Mouse (Mus musculus): ENCODE measurements around the gene Itpr2. TPM values are rescaled to one million over a fixed set of nuclear protein-coding genes. Genes with fewer than 3 reads are reported as not detected.

Gene Itpr2
- total RNA-seq, 2 experiments from 2014 or later: 38.6 to 45.5 TPM

DNA sequence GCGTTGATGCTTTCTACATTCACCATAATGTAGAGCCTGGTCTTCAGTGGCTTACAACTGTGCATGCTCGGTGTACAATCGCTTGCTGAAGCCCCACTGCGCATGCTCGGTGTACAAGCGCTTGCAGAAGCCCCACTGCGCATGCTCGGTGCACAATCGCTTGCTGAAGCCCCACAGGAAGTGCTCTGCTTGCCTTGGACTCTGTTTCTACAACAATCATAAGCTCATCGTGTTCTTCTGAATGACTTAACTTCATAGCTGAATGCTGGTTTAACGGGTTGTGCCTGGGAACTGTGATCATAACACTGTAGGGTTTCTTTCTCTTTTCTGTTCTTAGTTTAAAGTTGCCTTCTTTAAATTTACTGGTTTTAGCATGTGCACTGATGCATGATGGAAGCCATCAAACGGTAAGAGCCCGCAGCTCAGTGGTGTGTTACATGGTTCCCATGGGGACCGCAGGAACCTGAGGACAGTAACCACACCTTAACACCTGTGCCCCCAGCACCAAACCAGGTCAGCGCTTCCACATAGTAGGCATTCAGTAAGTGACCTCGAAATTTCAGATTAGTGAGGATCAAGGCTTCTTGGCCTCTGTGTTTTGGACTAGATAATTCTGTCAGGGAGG, 90.5 kb downstream of the Itpr2 start:
- no peak for DNase-seq

DNA sequence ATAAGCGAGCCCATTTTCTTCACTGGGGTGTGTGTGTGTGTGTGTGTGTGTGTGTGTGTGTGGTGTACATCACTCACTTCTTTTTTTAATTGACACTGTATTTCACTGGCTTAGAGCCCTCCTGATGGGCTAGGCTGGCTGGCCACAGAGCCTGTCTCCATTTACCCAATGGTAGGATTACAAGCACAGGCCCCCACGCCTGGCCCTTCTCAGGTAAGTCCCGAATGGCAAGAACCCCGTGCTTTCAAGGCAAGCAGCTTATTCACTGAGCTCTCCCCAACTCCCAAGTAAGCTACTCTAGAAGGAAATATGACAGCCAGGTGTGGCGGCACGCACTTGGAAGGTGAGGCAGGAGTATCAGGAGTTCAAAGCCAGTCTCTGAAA, 91.6 kb downstream of the Itpr2 start:
- DNase-seq: no peak

DNA sequence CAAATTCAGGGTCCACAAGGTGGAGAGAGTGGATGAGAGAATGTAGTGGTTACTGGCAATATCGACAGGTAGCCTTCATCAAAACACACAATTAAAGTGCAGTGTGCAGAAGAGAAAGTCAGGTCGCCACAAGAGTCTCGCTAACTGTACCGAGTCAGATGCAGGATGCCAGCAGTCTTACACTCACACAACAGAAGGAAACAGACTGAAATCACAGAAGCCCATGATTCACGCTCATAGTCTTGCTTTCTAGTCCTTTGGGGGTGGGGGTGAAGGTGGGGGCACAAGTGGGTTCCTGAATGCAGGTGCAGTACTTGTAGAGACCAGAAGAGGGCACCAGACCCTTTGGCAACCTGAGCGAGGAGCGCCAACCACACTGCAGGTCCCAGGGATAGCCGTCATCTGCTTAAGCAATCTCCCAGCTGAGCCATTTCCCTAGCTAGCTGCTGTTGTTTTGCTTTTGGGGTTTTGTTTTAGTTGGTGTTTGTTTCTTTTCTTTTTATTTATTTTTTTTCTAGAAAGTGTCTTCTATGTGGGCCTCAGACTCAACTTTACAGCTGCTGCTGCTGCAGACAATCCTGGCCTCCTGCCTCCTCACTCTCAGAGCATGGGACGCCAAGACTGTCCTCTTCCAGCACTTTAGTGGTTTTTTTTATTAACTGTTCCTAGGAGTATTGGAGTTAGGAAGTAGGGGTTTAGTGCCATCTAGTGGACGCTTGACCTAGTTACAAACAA, 92.2 kb downstream of the Itpr2 start:
- peak; percentile 89 for DNase-seq

DNA sequence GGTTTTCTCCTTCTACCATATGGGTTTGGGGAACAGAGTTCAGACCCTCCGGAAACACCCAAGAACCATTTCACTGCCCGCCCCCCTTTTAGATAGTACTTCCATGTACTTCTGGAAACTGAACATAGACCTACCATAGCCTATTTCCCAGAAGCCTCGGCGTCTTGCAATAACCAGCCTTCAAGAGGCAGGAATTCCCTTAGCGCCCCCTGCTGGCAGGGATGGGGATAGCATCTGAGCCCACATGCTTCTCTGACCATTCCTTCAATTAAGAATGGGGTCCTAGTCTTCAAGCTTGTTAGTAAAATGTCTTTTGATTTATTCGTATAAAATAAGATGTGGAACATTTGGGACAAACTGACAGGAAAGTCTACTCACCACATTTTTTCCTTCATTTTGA, 96.6 kb downstream of the Itpr2 start:
- peak; percentile 60 for DNase-seq

DNA sequence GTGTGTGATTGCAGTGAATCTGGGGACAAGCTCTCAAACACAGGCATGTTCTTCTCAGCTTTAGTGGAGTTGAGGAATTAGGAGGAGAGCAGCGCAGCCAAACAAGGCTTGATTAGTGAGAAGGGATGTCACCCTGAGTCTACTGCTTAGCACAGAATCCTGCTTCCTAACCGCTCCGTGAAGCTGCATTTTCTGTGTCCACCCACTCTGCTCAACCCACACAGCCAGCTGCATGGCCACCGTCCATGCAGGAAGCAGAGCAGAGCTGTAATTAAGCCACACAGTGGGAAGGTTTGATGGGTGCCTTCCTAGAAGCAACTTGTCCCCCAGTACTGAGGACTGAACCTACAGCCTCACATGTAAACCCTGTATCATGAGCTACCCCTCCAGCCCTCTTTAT, 97.1 kb downstream of the Itpr2 start:
- DNase-seq: no peak

DNA sequence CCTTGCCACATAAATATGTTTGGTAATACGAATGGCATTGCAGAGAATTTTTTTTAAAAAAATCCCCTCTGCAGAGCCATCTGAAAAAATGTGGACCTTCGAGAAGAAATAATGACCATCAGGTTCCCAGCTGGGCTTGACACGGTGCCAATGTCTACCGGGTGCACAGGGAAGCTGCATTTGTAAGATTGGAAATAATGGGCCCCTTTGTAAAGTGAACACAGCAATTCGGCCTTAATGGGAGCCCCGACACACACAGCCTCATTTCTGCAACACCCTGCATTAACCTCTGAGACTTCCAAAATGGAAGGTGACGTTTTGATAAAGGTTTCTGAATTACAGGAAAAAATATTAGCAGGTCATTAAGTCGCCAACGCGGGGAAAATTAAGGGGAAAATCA, 97.9 kb downstream of the Itpr2 start:
- DNase-seq: no peak

DNA sequence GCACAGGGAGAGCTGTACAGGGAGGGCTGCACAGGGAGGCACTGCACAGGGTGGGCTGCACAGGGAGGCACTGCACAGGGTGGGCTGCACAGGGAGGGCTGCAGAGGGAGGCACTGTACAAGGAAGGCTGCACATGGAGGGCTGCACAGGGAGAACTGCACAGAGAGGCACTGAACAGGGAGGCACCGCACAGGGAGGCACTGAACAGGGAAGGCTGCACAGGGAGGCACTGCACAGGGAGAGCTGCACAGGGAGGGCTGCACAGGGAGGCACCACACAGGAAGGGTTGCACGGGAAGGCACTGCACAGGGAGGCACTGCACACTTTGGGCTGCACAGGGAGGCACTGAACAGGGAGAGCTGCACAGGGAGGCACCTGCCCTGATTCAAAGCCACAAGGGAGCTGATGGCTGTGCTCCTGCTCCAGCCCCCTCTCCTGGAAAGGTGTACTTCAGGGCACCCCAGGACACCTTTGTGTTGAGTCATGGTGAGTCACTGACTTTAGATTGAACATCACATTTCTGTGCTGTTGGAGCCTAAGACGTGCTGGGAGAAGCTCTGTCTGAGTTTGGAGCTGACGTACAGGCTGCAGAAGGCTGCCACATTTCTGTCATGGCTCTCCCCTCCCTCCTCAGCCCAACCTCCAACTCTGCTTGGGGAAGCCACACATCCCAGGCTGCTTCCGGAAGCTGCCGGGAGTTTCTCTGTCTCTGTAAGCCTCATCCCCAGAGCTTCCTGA, 98.9 kb downstream of the Itpr2 start:
- DNase-seq: no peak

DNA sequence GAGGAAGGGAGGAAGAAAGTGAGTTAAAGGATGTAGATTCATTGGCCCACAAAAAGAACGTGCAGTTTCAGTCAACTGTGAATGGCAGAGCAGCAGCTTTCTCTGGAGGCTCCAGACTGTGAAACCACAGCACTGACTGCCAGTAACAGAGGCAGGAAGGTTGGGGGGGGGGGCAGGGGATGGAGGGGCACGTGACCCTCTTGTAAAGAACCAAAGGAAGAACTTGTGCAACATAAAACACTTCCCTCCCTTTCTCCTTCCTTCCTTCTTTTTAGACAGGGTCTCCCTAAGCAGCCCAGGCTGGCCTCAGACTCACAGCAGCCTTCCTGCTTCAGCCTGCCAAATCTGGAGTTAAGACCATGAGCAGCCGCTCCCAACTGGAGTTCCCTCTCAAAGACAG, 104.2 kb downstream of the Itpr2 start:
- DNase-seq: no peak

DNA sequence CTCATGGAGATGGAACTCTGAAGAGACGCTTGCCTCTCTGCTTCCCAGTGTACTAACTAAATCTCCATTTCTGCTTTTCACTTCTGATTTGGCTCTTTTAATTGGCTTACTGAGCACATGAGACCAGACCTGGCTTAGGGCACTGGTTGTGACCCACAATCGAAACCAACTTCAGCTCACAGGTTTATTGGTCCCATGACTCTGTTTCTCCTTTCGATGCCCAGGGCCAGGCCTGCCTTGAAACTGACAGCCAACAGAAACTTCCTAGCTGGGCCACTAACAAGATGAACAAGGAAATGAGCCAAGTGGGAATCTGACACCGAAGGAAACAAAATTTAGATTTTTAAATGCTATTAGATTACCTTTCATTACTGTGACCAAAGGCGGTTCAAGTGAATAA, 105.8 kb downstream of the Itpr2 start:
- DNase-seq: no peak

DNA sequence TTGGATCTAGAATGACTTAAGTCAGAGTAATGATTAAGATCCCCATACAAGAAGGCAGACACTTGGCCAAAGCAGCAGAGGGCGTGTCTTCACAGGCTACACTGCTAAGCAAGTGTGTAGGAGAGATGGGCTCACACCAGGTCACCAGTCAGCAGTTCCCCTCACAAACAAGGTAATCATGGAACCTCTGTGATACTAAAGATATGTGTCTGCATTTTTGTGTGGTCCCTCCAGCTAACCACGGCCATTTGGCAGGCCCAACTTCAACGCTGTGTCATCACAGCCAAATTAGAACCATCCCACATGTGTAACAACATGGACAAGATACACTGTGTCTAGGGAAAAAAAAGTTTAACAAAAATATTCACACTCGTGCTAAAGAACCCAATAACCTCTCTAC, 106.4 kb downstream of the Itpr2 start:
- no peak for DNase-seq

DNA sequence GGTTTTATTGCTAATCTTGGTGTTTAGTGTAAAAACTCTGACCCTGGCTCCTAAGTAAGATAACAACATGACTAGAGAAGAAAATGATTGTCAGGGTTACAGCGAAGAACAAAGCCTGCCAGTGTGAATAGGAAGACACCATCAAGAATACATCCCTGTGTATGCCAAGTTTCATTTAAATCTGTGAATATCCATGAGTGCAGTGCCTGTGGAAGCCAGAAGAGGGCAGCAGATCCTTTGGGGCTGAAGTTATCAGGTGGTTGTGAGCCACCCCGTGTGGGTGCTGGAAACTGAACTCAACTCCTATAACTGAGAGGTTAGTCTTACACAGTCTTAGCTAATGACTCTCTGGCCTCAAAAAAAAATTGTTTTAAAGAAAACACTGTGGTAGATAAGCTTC, 109.8 kb downstream of the Itpr2 start:
- no peak for DNase-seq

DNA sequence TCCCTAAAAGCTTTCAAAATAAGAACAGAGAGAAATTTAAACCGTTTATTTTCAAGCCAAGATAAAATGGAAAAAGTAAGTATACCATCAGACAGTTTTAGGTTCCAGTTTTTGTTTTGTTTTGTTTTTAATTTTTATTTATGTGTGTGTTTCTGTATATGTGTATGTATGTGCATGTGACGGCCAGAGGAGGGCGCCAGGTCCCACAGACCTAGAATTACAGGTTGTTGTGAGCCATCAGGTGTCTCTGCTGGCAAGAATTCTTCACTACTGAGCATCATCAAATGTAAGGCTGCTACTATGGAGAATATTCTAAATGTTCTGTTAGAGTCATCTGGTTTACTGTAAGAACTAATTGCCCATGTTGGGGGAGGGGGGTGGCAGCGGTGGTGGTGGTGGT, 111.9 kb downstream of the Itpr2 start:
- DNase-seq: no peak

DNA sequence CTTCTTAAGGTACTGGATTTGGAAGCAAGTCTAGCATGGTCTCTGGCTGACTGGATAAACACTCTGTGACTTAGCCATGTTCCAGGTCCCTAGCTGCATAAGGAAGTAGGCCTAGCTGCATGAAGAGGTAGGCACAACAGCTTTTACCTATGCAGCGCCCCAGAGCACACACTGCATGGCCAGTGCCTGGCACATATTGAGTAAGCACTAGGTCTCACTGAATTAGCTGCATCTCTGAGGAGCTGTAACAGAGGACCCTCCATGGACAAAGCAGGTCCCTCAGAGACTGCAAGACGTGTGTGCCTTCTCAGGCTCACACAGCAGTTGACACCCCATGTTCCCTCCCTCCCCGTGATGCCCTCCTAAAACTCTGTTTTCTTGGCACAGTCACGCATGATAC, 114.0 kb downstream of the Itpr2 start:
- DNase-seq: no peak

DNA sequence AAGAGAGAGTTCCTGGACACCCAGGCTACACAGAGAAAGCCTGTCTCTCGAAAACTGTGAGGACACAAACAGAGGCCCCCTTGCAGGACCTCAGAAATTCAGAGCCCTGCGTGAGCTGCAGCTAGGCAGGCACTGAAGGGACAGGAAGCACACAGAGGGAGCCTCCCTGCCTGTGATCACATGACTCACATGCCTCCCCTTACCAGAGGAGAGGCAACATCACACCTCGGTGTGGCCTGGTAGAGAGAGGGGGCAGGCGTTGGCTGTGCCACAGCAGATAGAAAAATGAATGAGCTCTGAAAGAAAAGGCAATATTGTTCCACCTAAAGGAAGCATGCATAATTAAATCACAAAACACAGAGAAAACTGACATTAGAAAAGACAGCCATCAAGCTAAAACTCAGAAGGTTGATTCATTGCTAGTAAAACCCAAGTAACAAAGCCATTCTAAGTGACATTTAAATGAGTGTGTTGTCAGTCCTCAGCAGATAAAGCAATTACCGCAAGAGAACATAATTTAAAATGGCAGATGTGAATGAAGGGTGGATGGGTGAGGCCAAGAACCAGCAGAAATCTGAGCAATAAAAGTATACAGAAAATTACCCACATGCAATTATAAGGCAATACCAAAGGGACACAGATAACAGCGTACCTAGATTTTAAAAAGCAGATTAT, 114.8 kb downstream of the Itpr2 start:
- no peak for DNase-seq

DNA sequence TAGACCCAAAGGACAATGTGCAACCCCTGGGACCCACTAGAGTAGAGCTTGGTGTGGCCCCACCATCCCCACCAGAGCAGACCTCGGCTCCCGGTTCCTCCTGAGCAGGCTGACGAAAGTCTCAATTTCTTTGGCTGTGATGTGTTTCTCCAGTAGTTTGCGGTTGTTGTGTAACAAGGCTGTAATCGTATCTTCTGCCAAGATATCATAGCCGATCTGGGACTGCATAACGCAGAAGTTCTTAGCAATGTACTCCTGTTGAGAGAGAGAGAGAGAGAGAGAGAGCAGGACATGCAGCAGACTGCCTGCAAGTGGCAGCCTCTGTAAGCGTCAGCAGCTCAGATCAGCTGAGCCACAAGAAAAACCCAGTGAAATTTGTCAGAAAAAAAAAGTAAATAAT, 122.8 kb downstream of the Itpr2 start:
- no peak for DNase-seq

DNA sequence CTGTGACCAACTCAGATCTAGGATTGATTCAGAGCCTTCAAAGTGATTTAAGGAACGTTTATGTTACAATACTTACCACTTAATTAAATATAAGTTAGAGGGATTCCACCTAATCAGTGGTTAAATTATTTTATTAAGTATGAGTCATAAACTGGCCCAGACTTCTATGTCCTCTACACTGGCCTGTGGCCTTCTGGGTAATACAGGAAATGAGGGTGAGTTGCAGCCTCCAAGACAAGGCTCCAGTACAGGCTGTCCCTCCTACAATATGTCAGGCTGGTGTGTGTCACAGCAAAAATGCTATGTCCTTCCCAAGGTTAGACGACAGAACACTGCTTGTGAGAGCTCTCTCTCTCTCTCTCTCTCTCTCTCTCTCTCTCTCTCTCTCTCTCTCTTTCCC, 130.5 kb downstream of the Itpr2 start:
- no peak for DNase-seq

DNA sequence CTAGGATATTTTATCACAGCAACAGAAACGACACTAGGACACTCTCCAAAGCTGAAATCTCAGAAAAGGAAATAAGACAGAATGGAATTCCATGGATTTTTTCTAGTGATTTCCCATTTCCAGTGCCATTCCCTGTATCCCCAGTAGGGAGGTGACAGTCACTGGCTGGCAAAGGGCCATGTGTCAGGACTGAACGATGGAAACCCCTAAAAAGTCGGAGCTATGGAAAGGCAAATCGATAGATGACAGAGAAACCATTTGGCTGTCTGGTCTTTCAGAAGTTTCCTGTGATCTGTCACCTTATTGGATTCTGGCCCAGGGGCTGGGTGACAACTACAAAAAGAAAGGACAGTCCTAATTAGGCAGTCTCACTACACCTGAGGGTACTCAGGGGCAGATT, 135.8 kb downstream of the Itpr2 start:
- DNase-seq: peak; percentile 59

DNA sequence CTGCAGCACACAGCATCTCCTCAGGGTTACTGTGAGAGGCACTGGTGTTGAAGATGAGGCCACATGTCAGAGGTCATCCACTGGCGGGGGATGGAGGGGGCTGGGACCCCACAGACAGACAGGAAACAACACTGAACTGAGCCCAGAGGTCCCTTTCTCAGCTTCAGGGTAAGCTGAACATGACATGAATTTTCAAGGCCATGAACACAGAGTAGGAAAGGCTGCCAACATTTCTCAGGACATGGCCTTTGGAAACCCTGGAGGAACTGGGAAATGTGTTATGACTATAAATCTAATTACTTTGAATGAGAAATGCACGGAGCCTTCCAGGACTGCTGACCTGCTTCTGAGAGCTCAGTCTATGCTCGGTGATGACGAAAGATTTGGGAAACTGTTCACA, 144.1 kb downstream of the Itpr2 start:
- no peak for DNase-seq

DNA sequence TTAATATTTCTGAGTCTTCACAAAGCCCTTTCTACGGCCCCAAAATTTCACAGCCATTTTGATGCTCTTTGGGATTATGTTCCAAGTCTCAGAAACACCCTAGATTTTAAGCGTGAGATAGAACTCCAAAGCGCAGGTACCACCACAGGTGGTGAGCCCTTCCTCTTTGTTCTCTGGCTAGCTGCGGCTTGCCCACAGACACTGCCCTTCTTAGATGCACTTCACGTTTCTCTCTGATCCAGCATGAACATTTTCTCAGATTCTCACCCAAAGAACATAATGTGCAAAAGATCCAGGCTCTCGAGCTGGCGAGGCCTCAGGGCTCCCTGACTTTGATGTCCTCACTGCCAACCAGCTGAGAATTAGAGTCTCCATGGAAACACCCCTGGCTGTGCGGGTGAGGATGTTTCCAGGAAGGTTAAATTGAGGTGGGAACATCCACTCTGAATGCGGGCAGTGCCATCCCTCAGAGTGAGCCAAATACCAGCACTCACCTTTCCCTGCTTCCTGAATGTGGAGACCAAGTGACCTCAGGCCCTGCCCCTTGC, 149.7 kb downstream of the Itpr2 start:
- DNase-seq: no peak

DNA sequence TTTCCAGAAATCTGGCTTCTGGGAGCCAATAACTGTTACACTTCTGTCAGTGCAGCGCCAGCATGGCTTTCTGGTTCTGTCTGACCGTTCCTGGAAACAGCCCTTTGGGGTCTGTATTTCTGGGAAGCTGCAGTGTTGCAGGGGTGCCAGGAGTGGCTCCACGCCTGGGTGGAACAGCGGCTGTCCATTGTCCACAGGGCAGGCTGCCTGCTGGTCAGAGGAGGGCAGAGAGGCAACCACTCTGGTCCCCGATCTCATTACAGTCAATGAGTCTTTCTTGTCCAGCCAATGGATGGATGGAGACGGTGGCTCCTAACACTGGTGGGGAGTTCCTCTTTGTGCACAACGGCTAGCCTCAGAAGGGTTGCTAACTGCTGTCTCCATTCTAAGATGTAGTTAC, 150.2 kb downstream of the Itpr2 start:
- DNase-seq: no peak

DNA sequence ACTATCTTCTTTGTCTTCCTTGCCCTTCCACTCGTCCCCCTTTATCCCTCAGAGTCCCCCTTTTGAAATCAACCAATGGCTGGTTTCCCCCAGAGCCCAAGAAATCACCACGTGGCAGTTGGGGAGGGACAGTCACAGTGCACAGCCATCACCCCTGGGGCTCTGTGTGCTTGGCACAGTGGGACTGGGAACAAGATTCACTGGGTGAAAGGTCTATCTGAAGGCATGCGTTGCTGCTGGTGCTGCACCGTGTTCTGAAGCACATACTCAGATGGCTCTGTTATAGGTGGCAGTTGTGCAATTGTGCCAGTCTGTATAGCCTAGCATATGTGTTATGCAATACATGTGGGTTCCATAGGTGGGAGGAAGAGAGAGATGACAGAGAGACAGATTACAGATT, 154.5 kb downstream of the Itpr2 start:
- DNase-seq: no peak

DNA sequence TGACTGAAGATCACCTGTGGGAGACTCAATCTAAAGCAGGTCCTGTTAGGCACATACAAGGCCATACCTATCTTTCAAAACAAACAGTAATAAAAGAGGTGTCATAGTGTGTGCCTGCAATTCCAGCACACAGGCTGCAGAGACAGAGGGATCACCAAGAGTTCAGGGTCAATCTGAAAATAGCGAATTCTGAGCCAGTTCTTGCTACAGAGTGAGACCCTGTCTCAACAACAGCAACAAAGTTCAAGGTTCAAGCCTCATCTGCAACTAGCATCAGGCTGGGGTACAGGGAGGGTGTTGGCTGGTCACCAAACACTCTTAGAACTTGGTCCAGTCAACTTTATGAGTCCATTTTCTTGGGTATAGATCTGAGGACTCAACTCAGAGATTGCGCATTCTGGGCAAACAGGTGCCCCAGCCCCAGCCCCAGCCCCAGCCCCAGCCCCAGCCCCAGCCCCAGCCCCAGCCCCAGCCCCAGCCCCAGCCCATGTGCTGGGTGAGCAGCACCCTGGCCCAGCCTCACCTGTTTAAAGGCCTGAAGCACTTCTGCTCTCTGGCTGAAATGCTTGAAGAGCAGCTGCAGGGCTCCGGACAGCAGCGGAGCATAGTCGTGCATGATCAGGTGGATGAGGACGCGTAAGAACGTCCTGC, 155.4 kb downstream of the Itpr2 start:
- DNase-seq: no peak

DNA sequence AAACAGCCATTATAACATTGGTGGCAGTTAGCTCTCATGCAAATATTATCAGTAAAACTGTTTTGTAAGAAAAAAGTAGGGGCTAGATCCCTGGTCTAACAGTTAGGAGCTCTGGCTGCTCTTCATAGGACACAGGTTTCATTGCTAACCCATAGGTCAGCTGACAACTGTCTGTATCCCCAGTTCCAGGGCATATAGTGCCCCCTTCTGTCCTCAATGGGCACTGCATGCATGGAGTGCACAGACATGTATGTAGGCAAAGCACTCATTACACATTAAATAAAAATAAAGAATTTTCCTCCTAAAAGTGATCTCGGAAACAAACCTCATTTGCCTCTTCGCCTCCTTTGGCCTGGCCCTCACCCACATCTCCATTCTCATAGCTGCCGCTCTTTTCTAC, 157.3 kb downstream of the Itpr2 start:
- DNase-seq: peak; percentile 51
